Mouse (Mus musculus): ENCODE results near the gene Gm10340. TPM values are rescaled to one million over a fixed set of nuclear protein-coding genes. Genes with fewer than 3 reads are reported as not detected.
A peak's percentile ranks its signal among the peaks of the same experiment; 100 is the strongest.
"Not testable (repeated sequence)": the region's sequence is repeated elsewhere in the genome, so short reads cannot be mapped to it uniquely, and the experiment has no call there.

The Gm10340 gene
- total RNA-seq (2021), result not detected
- long read RNA-seq, experiment 1, result 0 reads
- long read RNA-seq, experiment 2, result 0 reads

- not testable (repeated sequence) for DNase-seq (ENCODE audit: low spot score in 2 of 2)
Measured at GRCm38 (mm10) chr14:3133697-3134096, at the start of gene Gm10340. Gene Gm10340, plus strand, starts transcription at chr14:3133997.

- peak; percentile 1 for DNase-seq (ENCODE audit: low spot score in 2 of 2)
Measured at GRCm38 (mm10) chr14:3116051-3116450, 17.7 kb upstream of the Gm10340 start.

DNA sequence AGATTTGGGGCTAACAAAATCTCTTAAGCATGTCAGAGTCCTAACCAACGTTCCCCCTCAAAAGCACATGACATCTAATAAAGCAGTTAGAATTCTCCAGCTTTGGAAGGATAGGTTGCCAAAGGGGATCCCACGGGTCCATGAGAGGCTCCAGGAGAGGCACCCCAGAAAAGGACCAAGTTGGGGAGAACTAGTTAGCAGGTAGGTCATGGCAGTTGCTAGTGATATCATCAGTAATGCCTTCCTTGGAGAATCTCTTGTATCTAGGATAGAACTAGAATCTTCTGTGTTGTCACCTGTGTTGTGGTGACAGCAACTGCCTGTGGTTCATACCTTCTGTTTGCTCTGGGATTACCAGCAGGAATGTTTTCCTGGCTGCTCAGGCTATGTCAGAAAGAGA is 54.2 kb downstream of the Gm10340 start, which contains the start of gene Gm5795:
TSS of gene Gm5795 (plus strand) at position 301 of the 400 bp plus-strand sequence.
- not testable (repeated sequence) for DNase-seq (ENCODE audit: low spot score in 2 of 2)

Other genes with a start within 250 kb of the Gm10340 start
- gene Gm2888, start 104.0 kb upstream of the Gm10340 start, total RNA-seq (2021), result not detected
- gene Gm2897, start 84.7 kb upstream of the Gm10340 start, total RNA-seq (2021), result under 1 TPM; 0.52 to 0.56 TPM
- gene Gm5795, start 54.3 kb downstream of the Gm10340 start, total RNA-seq (2021), result not detected
- gene D830030K20Rik, start 74.5 kb downstream of the Gm10340 start, total RNA-seq (2021), result 1 to 10 TPM; 3.6 to 6.5 TPM
- gene Gm2956, start 198.6 kb downstream of the Gm10340 start, total RNA-seq (2021), result not detected

Data from left cerebral cortex, adult 18-20 months (tissue).